Mouse (Mus musculus) left cerebral cortex, adult 2 months (tissue): ENCODE data around the gene Tmem80. TPM values are rescaled to one million over a fixed set of nuclear protein-coding genes. Genes with fewer than 3 reads are reported as not detected.

Experiments used
- DNase-seq, 2 experiments: peaks; one replicate each; pipeline ENCODE4 v3.0.0; 2021 to 2022; ENCODE audit warnings: low spot score in 2 of 2, mixed read lengths in 1 of 2; ENCODE audit errors: extremely low spot score in 1 of 2
- H3K27ac ChIP-seq: fragments of 200-600 bp; 2 replicates; pipeline ENCODE4 v1.8.1; 2022
- H3K4me3 ChIP-seq: fragments of 200-600 bp; 2 replicates; pipeline ENCODE4 v1.8.1; 2022
- CTCF ChIP-seq: fragments of 200-600 bp; IDR thresholded peaks from 2 replicates; pipeline ENCODE4 v1.8.1; 2022; ENCODE audit warnings: antibody characterized with exemption, mild to moderate bottlenecking, moderate library complexity
- intact Hi-C: fragments of 180-260 bp; cut with DNase I; formaldehyde crosslinking; loops from one replicate; pipeline ENCODE4 v1.15.1; 2025
- total RNA-seq, 2 experiments: library from RNA; stranded (reverse); gene quantifications; 2 replicates each; pipeline ENCODE4 v1.2.3; 2021

Tmem80 gene
- total RNA-seq, 2 experiments from 2014 or later, result 33.3 to 34.9 TPM

DNA sequence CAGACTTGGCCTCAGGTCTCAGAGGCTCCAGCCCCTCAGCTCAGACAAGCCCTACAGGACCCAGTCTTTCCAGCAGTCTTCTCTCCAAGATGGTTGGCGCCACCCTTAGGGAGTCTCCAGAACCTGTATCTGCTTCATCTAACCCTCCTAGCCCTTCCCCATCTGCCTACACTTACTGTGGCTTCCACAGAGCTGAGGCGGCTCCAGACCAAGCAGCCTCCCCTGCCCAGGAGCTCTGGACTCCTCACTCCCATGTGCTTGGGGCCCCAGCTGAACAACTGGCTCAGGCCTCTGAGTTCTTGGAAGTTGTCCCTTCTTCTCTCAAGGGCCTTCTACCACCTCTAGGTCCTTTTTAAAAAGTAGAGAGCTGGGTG lies 36.2 kb downstream of the Tmem80 start:
- Histone ChIP-seq H3K27ac (peak overlapping the region; percentile 72; the same call in 1 of the 2 replicates), H3K4me3 (no peak overlapping the region)
- TF ChIP-seq CTCF, result no peak
- DNase-seq, result no peak
- intact Hi-C loops, result loop anchor here (2.0 to 5.0 kb wide), 3 partner anchors 81 to 135 kb away; partner anchors contain the start of genes Irf7 and Phrf1

DNA sequence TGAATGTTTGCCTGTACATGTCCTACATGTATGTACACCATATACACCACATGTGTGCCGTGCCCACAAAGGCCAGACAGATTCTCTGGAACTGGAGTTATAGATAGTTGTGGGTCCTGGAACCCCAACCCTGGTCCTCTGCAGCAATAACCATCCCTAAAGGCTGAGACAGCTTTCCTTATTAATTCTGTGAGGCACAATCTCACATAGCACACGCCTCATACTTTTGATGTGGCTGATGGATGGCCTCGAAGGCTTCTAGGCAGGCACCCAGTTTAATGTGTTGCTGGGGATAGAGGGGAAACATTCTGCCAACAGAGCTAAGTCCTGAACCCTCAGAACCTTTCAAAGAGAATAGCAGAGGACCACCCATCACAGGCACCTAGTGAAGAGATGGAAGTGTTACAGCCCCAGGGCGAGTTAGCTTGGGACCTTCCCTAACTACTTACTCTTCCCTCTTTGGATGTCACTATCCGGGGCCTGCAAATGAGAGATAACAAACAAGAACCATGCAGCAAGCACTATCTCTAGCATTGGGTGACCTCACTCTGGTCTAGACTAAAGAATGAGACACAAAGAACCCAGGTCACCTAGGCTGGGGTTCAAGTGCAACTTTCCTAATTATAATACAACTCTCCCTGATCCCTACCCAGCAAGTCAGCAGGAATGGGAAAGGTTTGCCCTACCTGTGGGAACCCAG lies 37.0 kb downstream of the Tmem80 start:
- no peak for DNase-seq
- peak overlapping the region; percentile 72; the same call in 1 of the 2 replicates for H3K27ac ChIP-seq
- intact Hi-C loops, result loop anchor here (5.0 kb wide), 2 partner anchors 82 to 97 kb away; partner anchors contain the start of gene Irf7
- H3K4me3 ChIP-seq, result 0 out of 2 replicates have a peak overlapping the region, but pooled peaks have one; percentile 9
- TF ChIP-seq CTCF, result no peak

DNA sequence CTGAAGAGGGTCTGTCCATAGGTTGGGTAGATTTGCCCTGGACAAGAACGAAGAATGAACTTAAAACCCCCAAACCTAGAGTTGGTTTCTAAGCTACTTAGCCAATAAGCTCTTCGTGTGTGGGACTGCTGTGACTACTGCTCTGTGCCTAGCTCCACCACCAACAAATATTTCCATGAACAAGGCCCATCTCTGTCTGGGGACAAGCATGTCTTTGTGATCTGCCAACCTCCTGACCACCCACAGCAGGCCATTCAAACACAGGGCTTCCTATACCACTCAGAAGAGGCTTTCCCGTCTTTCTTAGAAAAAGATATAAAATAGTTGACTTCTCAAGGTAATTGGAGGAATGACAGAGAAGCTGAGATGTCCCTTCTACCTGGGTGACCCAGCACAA lies 37.5 kb downstream of the Tmem80 start:
- no peak for DNase-seq
- no peak for TF ChIP-seq CTCF
- intact Hi-C loops, result no loop called here
- H3K27ac ChIP-seq, result peak overlapping the region; percentile 72
- no peak overlapping the region for H3K4me3 ChIP-seq

DNA sequence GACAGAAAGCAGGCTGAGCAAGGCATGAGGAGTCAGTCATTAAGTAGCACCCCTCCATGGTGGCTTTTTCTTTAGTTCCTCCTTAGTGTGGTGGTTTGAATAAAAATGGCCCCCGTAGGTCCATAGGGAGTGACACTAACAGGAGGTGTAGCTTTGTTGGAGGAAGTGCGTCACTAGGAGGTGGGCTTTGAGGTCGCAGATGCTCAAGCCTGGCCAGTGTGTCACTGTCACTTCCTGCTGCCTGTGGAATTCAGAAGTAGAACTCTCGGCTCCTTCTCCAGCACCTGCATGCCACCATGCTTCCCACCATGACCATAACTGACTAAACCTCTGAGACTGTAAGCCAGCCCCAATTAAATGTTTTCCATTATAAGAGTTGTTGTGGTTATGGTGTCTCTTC lies 39.8 kb downstream of the Tmem80 start:
- DNase-seq, result no peak
- no peak overlapping the region for H3K27ac ChIP-seq
- intact Hi-C loops, result no loop called here
- no peak for TF ChIP-seq CTCF
- H3K4me3 ChIP-seq, result no peak overlapping the region

DNA sequence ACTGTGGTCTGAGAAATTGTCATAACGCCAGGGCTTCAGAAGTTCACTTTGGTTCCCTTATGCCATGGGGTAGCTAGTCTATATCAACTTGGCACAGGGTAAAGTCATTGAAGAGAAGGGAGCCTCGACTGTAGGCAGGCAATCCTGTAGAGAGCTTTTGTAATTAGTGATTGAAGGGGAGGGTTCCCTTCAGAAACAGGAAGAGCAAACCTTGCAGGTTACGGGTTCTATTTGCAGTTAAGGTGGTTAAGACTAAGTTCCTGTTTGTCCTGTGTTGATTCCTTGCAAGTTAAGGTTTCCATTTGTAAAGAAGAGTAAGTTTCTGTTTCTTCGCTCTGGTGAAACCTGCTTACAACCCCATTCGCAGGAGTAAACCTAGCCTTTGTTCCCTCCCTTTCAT lies 42.4 kb downstream of the Tmem80 start:
- no peak for TF ChIP-seq CTCF
- no peak overlapping the region for H3K4me3 ChIP-seq
- H3K27ac ChIP-seq, result no peak overlapping the region
- DNase-seq, result no peak
- intact Hi-C loops, result no loop called here

DNA sequence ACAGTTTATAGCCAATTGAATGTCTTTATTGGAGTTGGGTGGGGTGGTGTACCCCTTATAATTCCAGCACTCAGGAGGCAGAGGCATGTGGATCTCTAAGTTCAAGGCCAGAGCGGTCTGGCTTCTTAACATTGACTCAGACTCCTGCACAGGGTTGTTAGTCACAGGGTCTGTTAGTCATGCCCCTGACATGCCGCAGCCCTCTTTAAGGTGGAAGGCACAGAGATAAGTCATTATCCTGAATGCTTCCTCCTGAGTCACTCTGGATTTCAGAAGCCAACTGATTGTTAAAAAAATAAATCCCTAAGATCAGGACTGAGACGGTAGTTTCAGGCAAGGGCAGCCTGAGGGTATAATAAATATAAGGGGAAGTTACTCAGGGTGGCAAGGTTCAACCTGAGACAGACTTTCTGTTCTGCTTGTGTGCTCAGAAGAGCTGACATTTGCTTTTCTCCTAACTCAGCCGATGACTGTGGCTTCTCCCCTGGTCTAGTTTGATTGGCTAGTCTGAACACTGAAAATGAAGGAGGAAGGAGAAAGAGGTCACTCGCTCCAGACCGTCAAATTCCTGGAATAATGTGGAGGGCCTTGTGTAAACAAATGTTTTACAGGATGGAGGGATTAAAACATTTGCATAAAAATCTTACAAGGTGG lies 44.5 kb downstream of the Tmem80 start:
- Histone ChIP-seq H3K27ac (no peak overlapping the region), H3K4me3 (no peak overlapping the region)
- no peak for TF ChIP-seq CTCF
- intact Hi-C loops, result no loop called here
- no peak for DNase-seq

DNA sequence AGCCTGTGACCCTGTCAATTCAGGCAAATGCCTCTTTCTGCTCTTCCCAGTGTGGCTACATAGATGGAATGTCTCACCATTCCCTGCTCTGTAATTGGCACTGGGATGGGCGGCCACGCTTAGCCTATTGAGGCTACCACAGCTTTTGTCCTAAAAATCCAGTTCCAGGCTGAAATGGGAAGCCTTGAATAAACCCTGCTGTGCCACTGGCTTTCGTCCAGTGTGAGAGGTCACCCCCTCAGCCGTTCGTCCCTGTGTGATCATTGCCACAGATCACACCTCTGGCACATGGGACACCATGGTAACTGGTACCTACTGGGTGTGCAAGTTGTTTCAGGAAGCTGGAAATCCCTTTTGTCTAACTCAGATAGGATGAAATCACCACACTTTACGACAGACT lies 46.1 kb downstream of the Tmem80 start:
- Histone ChIP-seq H3K27ac (no peak overlapping the region), H3K4me3 (no peak overlapping the region)
- intact Hi-C loops, result no loop called here
- no peak for DNase-seq
- no peak for TF ChIP-seq CTCF

DNA sequence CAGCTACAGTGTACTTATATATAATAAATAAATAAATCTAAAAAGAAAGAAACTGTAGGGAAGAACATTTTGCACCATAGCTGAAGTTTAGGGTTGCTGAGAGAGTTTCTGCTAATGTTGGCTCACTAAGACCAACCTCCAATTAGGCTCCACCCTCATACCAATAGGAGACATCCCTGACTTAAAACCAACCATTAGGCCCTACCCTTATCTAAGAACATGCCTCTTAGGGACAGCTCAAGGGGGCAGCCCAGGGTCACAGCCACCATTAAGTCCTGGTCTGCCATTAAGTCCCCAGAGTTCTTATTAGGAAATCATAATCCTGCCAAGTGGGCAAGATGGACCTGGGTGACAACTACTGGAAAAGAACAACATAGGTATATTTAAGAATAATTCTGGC lies 46.9 kb downstream of the Tmem80 start:
- no peak for DNase-seq
- H3K4me3 ChIP-seq, result no peak overlapping the region
- TF ChIP-seq CTCF, result no peak
- no peak overlapping the region for H3K27ac ChIP-seq
- intact Hi-C loops, result no loop called here

DNA sequence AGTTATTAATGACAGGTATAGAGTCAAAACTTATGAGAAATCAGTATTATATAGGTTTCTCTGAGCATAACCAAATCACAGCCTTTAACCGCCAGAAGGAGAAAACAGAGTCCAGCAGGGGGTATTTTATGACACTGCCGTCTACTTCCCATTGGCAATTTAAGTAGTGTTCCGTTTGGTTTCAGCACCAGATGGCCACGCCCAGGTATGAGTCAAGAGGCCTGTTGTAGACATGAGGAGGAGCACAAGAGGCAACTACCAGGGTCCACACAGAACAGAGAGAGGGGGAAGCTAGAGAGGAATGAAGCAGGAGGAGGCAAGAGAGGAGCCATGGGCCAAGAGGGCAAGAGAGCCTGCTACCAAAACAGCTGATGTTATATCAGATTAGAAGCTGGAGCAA lies 52.0 kb downstream of the Tmem80 start:
- intact Hi-C loops, result no loop called here
- Histone ChIP-seq H3K4me3 (no peak overlapping the region), H3K27ac (no peak overlapping the region)
- no peak for TF ChIP-seq CTCF
- DNase-seq, result no peak

DNA sequence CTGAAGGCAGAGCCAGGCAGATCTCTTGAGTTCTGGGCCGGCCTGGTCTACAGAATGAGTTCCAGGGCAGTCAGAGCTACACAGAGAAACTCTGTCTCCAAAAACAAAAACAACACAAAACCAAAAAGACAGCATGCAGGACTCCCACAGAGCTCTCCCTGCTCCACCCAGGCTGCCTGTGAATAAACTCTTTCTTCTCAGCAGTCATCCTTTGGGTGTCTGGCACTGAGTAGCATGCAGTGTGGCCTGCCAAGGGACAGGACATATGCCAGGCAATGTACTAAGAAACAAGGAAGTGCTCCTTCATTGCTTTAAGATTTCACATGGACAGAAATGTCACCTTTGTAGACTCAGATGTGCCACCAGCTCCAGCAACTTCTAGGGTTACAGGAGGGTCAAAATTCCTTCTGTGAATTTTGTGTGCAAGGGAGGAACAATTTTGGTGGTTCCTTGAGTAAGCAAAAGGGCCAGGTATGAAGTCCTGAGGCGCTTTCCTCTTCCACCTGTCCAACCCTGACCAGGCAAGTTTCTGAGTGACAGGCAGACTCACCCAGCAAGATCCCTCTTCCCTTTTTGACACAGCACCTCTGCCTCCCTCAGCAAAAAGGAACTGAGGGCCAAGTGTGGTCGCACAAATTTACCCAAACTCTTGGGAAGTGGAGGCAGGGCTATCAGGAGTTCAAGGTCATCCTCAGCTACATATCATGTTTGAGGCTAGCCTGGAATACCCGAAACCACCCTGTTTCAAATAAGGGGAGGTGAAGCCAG lies 53.7 kb downstream of the Tmem80 start:
- TF ChIP-seq CTCF, result no peak
- Histone ChIP-seq H3K27ac (peak overlapping the region; percentile 32; the same call in 1 of the 2 replicates), H3K4me3 (no peak overlapping the region)
- no peak for DNase-seq
- intact Hi-C loops, result no loop called here

Other genes starting within 250 kb of the Tmem80 start
- gene Pkp3, start 249.5 kb upstream of the Tmem80 start, total RNA-seq, result not detected
- gene Sigirr, start 227.2 kb upstream of the Tmem80 start, total RNA-seq, result 1 to 10 TPM; 1.7 to 3.4 TPM
- gene Ano9, start 209.9 kb upstream of the Tmem80 start, total RNA-seq, result not detected
- gene Ptdss2, start 205.4 kb upstream of the Tmem80 start, total RNA-seq, result 10 to 100 TPM; 46.9 to 51.6 TPM
- 10 to 100 TPM; 36.5 to 37.3 TPM for gene Rnh1, start 154.9 kb upstream of the Tmem80 start, total RNA-seq
- 100 to 1,000 TPM; 219 to 244 TPM for gene Hras, start 133.7 kb upstream of the Tmem80 start, total RNA-seq
- gene Lrrc56, start 133.6 kb upstream of the Tmem80 start, total RNA-seq, result 1 to 10 TPM; 3.9 to 5.0 TPM
- gene Lmntd2, start 113.7 kb upstream of the Tmem80 start, total RNA-seq, result not detected
- gene Rassf7, start 111.9 kb upstream of the Tmem80 start, total RNA-seq, result 1 to 10 TPM in 1 of 2 experiments, under 1 TPM in 1; 0.94 to 1.3 TPM
- 10 to 100 TPM; 70.5 to 77.2 TPM for gene Phrf1, start 99.0 kb upstream of the Tmem80 start, total RNA-seq
- 1 to 10 TPM in 1 of 2 experiments, under 1 TPM in 1; 0.59 to 1.2 TPM for gene Irf7, start 61.3 kb upstream of the Tmem80 start, total RNA-seq
- gene Cdhr5, start 51.0 kb upstream of the Tmem80 start, total RNA-seq, result not detected
- gene Sct, start 48.6 kb upstream of the Tmem80 start, total RNA-seq, result not detected
- gene Drd4, start 35.7 kb upstream of the Tmem80 start, total RNA-seq, result under 1 TPM; 0.27 to 0.44 TPM
- gene Deaf1, start within 50 bp of the Tmem80 start, total RNA-seq, result 10 to 100 TPM; 63.1 to 63.8 TPM
- 1 to 10 TPM; 3.6 to 5.3 TPM for gene Eps8l2, start 11.1 kb downstream of the Tmem80 start, total RNA-seq
- gene Taldo1, start 64.5 kb downstream of the Tmem80 start, total RNA-seq, result 10 to 100 TPM; 87.5 to 90.9 TPM
- 10 to 100 TPM; 38.9 to 46.5 TPM for gene Gatd1, start 86.4 kb downstream of the Tmem80 start, total RNA-seq
- gene Cend1, start 101.8 kb downstream of the Tmem80 start, total RNA-seq, result 100 to 1,000 TPM; 279 to 288 TPM
- 100 to 1,000 TPM; 253 to 262 TPM for gene Slc25a22, start 110.2 kb downstream of the Tmem80 start, total RNA-seq
- 1 to 10 TPM in 1 of 2 experiments, under 1 TPM in 1; 0.93 to 1.2 TPM for gene Pidd1, start 116.3 kb downstream of the Tmem80 start, total RNA-seq
- gene Rplp2, start 119.6 kb downstream of the Tmem80 start, total RNA-seq, result 100 to 1,000 TPM; 552 to 567 TPM
- 10 to 100 TPM; 26.0 to 31.7 TPM for gene Pnpla2, start 127.5 kb downstream of the Tmem80 start, total RNA-seq
- 1 to 10 TPM; 3.7 to 5.1 TPM for gene Cracr2b, start 133.4 kb downstream of the Tmem80 start, total RNA-seq
- 10 to 100 TPM; 30.7 to 31.4 TPM for gene Cd151, start 139.7 kb downstream of the Tmem80 start, total RNA-seq
- 10 to 100 TPM; 38.4 to 42.3 TPM for gene Polr2l, start 147.4 kb downstream of the Tmem80 start, total RNA-seq
- 10 to 100 TPM; 13.7 to 14.4 TPM for gene Tspan4, start 147.5 kb downstream of the Tmem80 start, total RNA-seq
- 10 to 100 TPM; 59.2 to 72.0 TPM for gene Chid1, start 212.1 kb downstream of the Tmem80 start, total RNA-seq
- 100 to 1,000 TPM; 191 to 201 TPM for gene Ap2a2, start 234.4 kb downstream of the Tmem80 start, total RNA-seq